16 mouse cellular contexts compared by ENCODE assay signal in the genomic region with DNA sequence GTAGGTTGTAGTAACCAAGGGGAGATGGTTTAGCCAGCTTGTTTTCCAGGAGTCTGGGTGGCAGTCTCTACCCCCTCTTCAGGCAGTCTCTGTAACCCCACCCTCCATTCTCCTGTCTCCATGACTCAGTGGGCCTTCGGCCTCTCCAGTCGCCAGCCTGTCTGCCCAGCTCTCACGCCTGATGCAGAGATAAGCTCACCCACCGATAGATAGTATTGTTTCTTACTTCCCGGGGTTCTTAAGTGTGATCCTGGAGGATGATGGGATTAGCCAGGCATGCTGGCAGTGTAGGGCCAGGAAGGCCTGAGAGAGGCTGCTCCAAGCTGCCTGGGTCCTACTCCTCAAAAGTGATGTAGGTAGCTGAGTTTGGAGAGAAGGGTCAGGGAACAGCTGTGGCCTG. TPM values are rescaled to one million over a fixed set of nuclear protein-coding genes. Genes with fewer than 3 reads are reported as not detected.
A peak's percentile ranks its signal among the peaks of the same experiment; 100 is the strongest.
DNase-seq lines count a peak whose midpoint lies in the region; ATAC-seq and TF ChIP-seq lines count a peak whose summit lies in the region.
"Had no signal": no experiment of that assay in that cellular context is flagged by ENCODE, and none has a peak within 500 bp of the region (broad histone marks: within the 10 kb centered on the region; RNA-seq: fewer than 3 reads in every experiment).

No protein-coding gene starts in this region.

- no peaks in the 10 kb centered on the region for H3K9me3 ChIP-seq in heart, embryonic 15.5 days (replicated peaks)
- H3K9me3 ChIP-seq in E14TG2a.4 (ENCODE audit: low read length), result peaks cover 6% of the 10 kb centered on the region
- no peaks in the 10 kb centered on the region for H3K9me3 ChIP-seq in embryonic facial prominence, embryonic 10.5 days
- H3K9me3 ChIP-seq: hindbrain, embryonic 15.5 days had no signal

- WGBS in heart, embryonic 15.5 days, result 41% methylated on average over 5 of the region's 5 CpGs
- 59% methylated on average over 5 of the region's 5 CpGs for WGBS in embryonic facial prominence, embryonic 10.5 days

- no peak overlapping the region for H3K4me2 ChIP-seq in heart, embryonic 15.5 days
- H3K4me2 ChIP-seq: hindbrain, embryonic 15.5 days had no signal

- no peaks in the 10 kb centered on the region for H3K36me3 ChIP-seq in heart, embryonic 15.5 days
- no peaks in the 10 kb centered on the region for H3K36me3 ChIP-seq in E14TG2a.4 (ENCODE audit: insufficient read depth, low read length)
- no peaks in the 10 kb centered on the region for H3K36me3 ChIP-seq in embryonic facial prominence, embryonic 10.5 days (replicated peaks)
- H3K36me3 ChIP-seq: hindbrain, embryonic 15.5 days had no signal

- no peak overlapping the region for H3K4me3 ChIP-seq in heart, embryonic 15.5 days
- peak overlapping the region; percentile 41 for H3K4me3 ChIP-seq in E14TG2a.4 (replicated peaks; ENCODE audit: low read length)
- no peak overlapping the region for H3K4me3 ChIP-seq in embryonic facial prominence, embryonic 10.5 days
- H3K4me3 ChIP-seq: hindbrain, embryonic 15.5 days had no signal

- no peak for ATAC-seq in heart, embryonic 15.5 days (replicated peaks; ENCODE audit: insufficient number of reproducible peaks, insufficient read depth, low FRiP score, low read depth)
- ATAC-seq: forebrain, embryonic 14.5 days had no signal

- DNase-seq in heart, postnatal 4 days, result no peak
- no peak for DNase-seq in embryonic facial prominence, embryonic 10.5 days (ENCODE audit: low spot score)
- peak; percentile 69 for DNase-seq in lung, postnatal 36 days
- DNase-seq in thymus, postnatal 10 days (ENCODE audit: low spot score in 2 of 2), result no peak
- no peak for DNase-seq in spleen, postnatal 4 days (ENCODE audit: low spot score in 2 of 2)
- DNase-seq: B cell, adult 2 months; kidney, adult 11 months; layer of hippocampus, postnatal 36 days; midbrain, embryonic 14.5 days; spleen, adult 18-20 months had no signal

- peaks cover 34% of the 10 kb centered on the region for H3K4me1 ChIP-seq in heart, embryonic 15.5 days (replicated peaks)
- H3K4me1 ChIP-seq in E14TG2a.4 (replicated peaks; ENCODE audit: low read depth, low read length), result peaks cover 57% of the 10 kb centered on the region
- peaks cover 53% of the 10 kb centered on the region for H3K4me1 ChIP-seq in embryonic facial prominence, embryonic 10.5 days

- 0 out of 2 replicates have a peak overlapping the region, but pooled peaks have one; percentile 3 for H3K27ac ChIP-seq in heart, embryonic 15.5 days
- H3K27ac ChIP-seq in embryonic facial prominence, embryonic 10.5 days (replicated peaks), result peak overlapping the region; percentile 74
- H3K27ac ChIP-seq: hindbrain, embryonic 15.5 days; kidney, postnatal 0 days; liver, embryonic 14.5 days had no signal

- TF ChIP-seq CTCF in E14TG2a.4 (conservative IDR thresholded peaks at IDR 0.05; ENCODE audit: low read length), result no peak

- no peak overlapping the region for H3K9ac ChIP-seq in heart, embryonic 15.5 days
- H3K9ac ChIP-seq: hindbrain, embryonic 15.5 days; liver, embryonic 14.5 days had no signal

- no peaks in the 10 kb centered on the region for H3K27me3 ChIP-seq in heart, embryonic 15.5 days
- H3K27me3 ChIP-seq in E14TG2a.4 (ENCODE audit: insufficient read depth, low read length), result peaks cover 7% of the 10 kb centered on the region; the same call in 1 of the 2 replicates
- H3K27me3 ChIP-seq in embryonic facial prominence, embryonic 10.5 days (replicated peaks; ENCODE audit: low read depth, poor library complexity, severe bottlenecking), result no peaks in the 10 kb centered on the region
- H3K27me3 ChIP-seq: hindbrain, embryonic 15.5 days had no signal

RNA-seq across cellular contexts. Expression of gene Mrps18a, which starts 29.7 kb away (rescaled TPM):
- polyA plus RNA-seq in heart, embryonic 15.5 days (2015; fragmentation: Nextera tagmentation; extraction: Ambion mirVana), result 118 and 121 TPM in 2 replicates
- 100 to 1,000 TPM; 106 to 110 TPM for total RNA-seq in heart, postnatal 4 days (2021)
- polyA plus RNA-seq in embryonic facial prominence, embryonic 10.5 days (2016; fragmentation: Nextera tagmentation; extraction: Ambion mirVana), result 152 and 154 TPM in 2 replicates

RNA-seq across cellular contexts. Expression of gene Vegfa, which starts 48.9 kb away (rescaled TPM):
- 6.0 and 7.4 TPM in 2 replicates for polyA plus RNA-seq in heart, embryonic 15.5 days (2015; fragmentation: Nextera tagmentation; extraction: Ambion mirVana)
- 100 to 1,000 TPM; 192 to 209 TPM for total RNA-seq in heart, postnatal 4 days (2021)
- polyA plus RNA-seq in embryonic facial prominence, embryonic 10.5 days (2016; fragmentation: Nextera tagmentation; extraction: Ambion mirVana), result 2.1 and 2.3 TPM in 2 replicates
